Mouse (Mus musculus): ENCODE measurements at regions not wholly inside any gene's neighbourhood (a gene's known extent, or its start where the extent isn't known, plus 50 kb on each side); places are given as distances from the start of the nearest gene placed in this dataset.

DNA sequence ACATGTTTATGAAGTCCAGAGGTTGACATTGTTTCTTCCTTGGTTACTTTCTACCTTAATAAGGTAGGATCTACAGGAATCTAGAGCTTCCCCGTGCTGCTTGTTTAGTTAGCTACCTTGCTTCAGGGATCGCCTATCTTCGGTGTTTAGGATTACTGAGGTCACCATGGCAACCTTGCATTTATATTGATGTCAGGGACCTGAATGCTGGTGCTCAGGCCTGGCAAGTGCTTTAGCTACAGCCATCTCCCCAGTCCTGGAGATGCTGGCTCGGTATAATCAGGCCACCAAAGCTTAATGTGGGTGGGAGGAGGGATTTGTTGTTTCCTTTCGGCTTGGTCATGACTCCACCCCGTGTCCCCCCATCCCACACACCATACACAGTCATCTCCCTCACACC is 50.0 kb upstream of the Zc3h12a start:
- 47% methylated on average over 6 of the region's 6 CpGs for WGBS

More for the DNA sequence above, 50.0 kb upstream of the Zc3h12a start:
- Histone ChIP-seq H3K4me2 (no peak overlapping the region), H3K4me1 (peaks cover 23% of the 10 kb centered on the region), H3K36me3 (no peaks in the 10 kb centered on the region), H3K27ac (replicated peaks) (no peak overlapping the region), H3K9me3 (replicated peaks) (no peaks in the 10 kb centered on the region), H3K27me3 (replicated peaks) (no peaks in the 10 kb centered on the region), H3K4me3 (replicated peaks) (no peak overlapping the region), H3K9ac (replicated peaks) (no peak overlapping the region)
- no peak for ATAC-seq (ENCODE audit: low FRiP score)

All from neural tube, embryonic 15.5 days (tissue).